Mouse (Mus musculus) midbrain, embryonic 13.5 days (tissue): ENCODE measurements around the gene Npas4. TPM values are rescaled to one million over a fixed set of nuclear protein-coding genes. Genes with fewer than 3 reads are reported as not detected.

ENCODE experiments used
- polyA plus RNA-seq: library from polyadenylated mRNA; unstranded; fragments of >200 nt; fragmentation: Nextera tagmentation; extraction: Ambion mirVana; gene quantifications from 2 replicates; pipeline ENCODE4 v1.2.1, GENCODE M21; 2015

Npas4 gene
- polyA plus RNA-seq, 1 experiment from 2014 or later, result 0.32 TPM

Other genes starting within 250 kb of the Npas4 start
- 220 TPM in 2 replicates for gene Rbm4b, start 233.8 kb downstream of the Npas4 start, polyA plus RNA-seq
- 117 and 126 TPM in 2 replicates for gene Rbm4, start 196.4 kb downstream of the Npas4 start, polyA plus RNA-seq
- gene Gm21992, start 178.7 kb downstream of the Npas4 start, polyA plus RNA-seq, result 30.9 and 33.4 TPM in 2 replicates
- 74.8 and 82.3 TPM in 2 replicates for gene Rbm14, start 178.7 kb downstream of the Npas4 start, polyA plus RNA-seq
- 37.9 and 40.2 TPM in 2 replicates for gene Ccs, start 151.0 kb downstream of the Npas4 start, polyA plus RNA-seq
- gene Ccdc87, start 150.9 kb downstream of the Npas4 start, polyA plus RNA-seq, result 0.30 and 0.36 TPM in 2 replicates
- 59.0 and 67.5 TPM in 2 replicates for gene Ctsf, start 135.2 kb downstream of the Npas4 start, polyA plus RNA-seq
- gene Actn3, start 112.4 kb downstream of the Npas4 start, polyA plus RNA-seq, result 1.2 and 1.4 TPM in 2 replicates
- 22.7 and 24.1 TPM in 2 replicates for gene Zdhhc24, start 111.6 kb downstream of the Npas4 start, polyA plus RNA-seq
- gene Bbs1, start 83.7 kb downstream of the Npas4 start, polyA plus RNA-seq, result 12.6 and 12.8 TPM in 2 replicates
- 143 TPM in 2 replicates for gene Dpp3, start 62.0 kb downstream of the Npas4 start, polyA plus RNA-seq
- gene Peli3, start 47.2 kb downstream of the Npas4 start, polyA plus RNA-seq, result 8.8 and 10.8 TPM in 2 replicates
- gene Mrpl11, start 28.2 kb downstream of the Npas4 start, polyA plus RNA-seq, result 111 and 113 TPM in 2 replicates
- 7.8 TPM in 2 replicates for gene Slc29a2, start 33.5 kb upstream of the Npas4 start, polyA plus RNA-seq
- 52.9 and 54.3 TPM in 2 replicates for gene B4gat1, start 48.5 kb upstream of the Npas4 start, polyA plus RNA-seq
- gene AC124502.3, start 48.6 kb upstream of the Npas4 start, polyA plus RNA-seq, result 3.9 and 4.3 TPM in 2 replicates
- gene Brms1, start 51.0 kb upstream of the Npas4 start, polyA plus RNA-seq, result 52.6 and 58.9 TPM in 2 replicates
- gene Rin1, start 60.2 kb upstream of the Npas4 start, polyA plus RNA-seq, result 1.3 and 2.1 TPM in 2 replicates
- 11.0 and 15.2 TPM in 2 replicates for gene Cd248, start 77.8 kb upstream of the Npas4 start, polyA plus RNA-seq
- 3.7 and 4.4 TPM in 2 replicates for gene Tmem151a, start 95.2 kb upstream of the Npas4 start, polyA plus RNA-seq
- 57.1 and 59.0 TPM in 2 replicates for gene Yif1a, start 98.2 kb upstream of the Npas4 start, polyA plus RNA-seq
- 321 and 357 TPM in 2 replicates for gene Cnih2, start 108.2 kb upstream of the Npas4 start, polyA plus RNA-seq
- 238 and 242 TPM in 2 replicates for gene Rab1b, start 116.8 kb upstream of the Npas4 start, polyA plus RNA-seq
- gene Klc2, start 128.2 kb upstream of the Npas4 start, polyA plus RNA-seq, result 63.1 and 69.0 TPM in 2 replicates